Mouse (Mus musculus) forebrain, embryonic 11.5 days (tissue): Measurements from ENCODE around the gene Slc39a11. TPM values are rescaled to one million over a fixed set of nuclear protein-coding genes. Genes with fewer than 3 reads are reported as not detected.

Experiments
- ATAC-seq: fragments of 200-750 bp; cut with Nextera tagmentation; replicated peaks from 2 replicates; pipeline ENCODE4 v1.8.0; 2017; ENCODE audit warnings: moderate TSS enrichment; ENCODE audit not compliant: low FRiP score
- DNase-seq: peaks from one replicate; pipeline ENCODE4 v3.0.0-alpha.2; 2017; ENCODE audit warnings: low spot score
- H3K27ac ChIP-seq: fragments of 300-500 bp; sonication (generic); 2 replicates; pipeline ENCODE4 v1.5.1; 2014; ENCODE audit warnings: low read depth, low read length
- H3K27me3 ChIP-seq: fragments of 300-500 bp; sonication (generic); 2 replicates; pipeline ENCODE4 v1.6.1; 2014; ENCODE audit warnings: mild to moderate bottlenecking, low read length, mixed read lengths; ENCODE audit not compliant: control insufficient read depth, insufficient read depth
- H3K36me3 ChIP-seq: fragments of 300-500 bp; sonication (generic); 2 replicates; pipeline ENCODE4 v1.6.1; 2014; ENCODE audit warnings: mild to moderate bottlenecking, low read length, moderate library complexity, mixed read lengths; ENCODE audit not compliant: control insufficient read depth, insufficient read depth
- H3K4me1 ChIP-seq: fragments of 300-500 bp; sonication (generic); replicated peaks from 2 replicates; pipeline ENCODE4 v1.6.1; 2014; ENCODE audit warnings: low read length, mixed read lengths; ENCODE audit not compliant: control insufficient read depth, insufficient read depth
- H3K4me2 ChIP-seq: fragments of 300-500 bp; sonication (generic); 2 replicates; pipeline ENCODE4 v1.6.1; 2014; ENCODE audit warnings: low read depth, mild to moderate bottlenecking, low read length, moderate library complexity, mixed read lengths; ENCODE audit not compliant: severe bottlenecking
- H3K4me3 ChIP-seq: fragments of 300-500 bp; sonication (generic); 2 replicates; pipeline ENCODE4 v1.5.1; 2014; ENCODE audit warnings: low read depth, low read length
- H3K9ac ChIP-seq: fragments of 300-500 bp; sonication (generic); 2 replicates; pipeline ENCODE4 v1.6.1; 2014; ENCODE audit warnings: low read length
- H3K9me3 ChIP-seq: fragments of 300-500 bp; sonication (generic); 2 replicates; pipeline ENCODE4 v1.6.1; 2016; ENCODE audit warnings: low read length, mixed read lengths; ENCODE audit not compliant: control insufficient read depth
- WGBS: fragments of 180-500 bp; shearing (Covaris S2); extraction: QIAGEN DNeasy Blood & Tissue Kit; methylation state at CpG from one replicate; pipeline ENCODE4 v1.1.7; 2014; 5-methylcytosine and 5-hydroxymethylcytosine counted together
- polyA plus RNA-seq: library from polyadenylated mRNA; unstranded; fragments of >200 nt; fragmentation: Nextera tagmentation; extraction: Ambion mirVana; gene quantifications from 2 replicates; pipeline ENCODE4 v1.2.1, GENCODE M21; 2014

Gene Slc39a11
- polyA plus RNA-seq, 1 experiment from 2014 or later: 20.6 TPM

DNA sequence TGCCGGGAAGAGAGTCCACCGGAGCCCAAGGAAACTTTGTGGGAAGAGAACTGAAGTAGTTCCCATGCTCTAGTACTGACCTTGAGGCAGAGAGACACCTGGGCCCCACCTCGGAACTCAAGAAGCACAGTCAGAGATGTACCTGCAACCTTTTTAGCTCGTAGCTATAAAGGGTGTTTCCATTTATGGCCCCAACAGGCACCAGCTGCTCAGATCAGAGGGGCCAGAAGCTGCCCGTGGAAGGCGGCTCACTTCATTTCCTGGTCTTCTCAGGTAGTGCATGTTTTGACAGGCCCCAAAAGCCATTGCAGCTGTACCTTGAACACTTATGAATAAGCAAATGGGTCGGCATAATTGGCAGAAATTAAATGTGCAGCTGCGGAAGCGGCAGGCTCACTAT, 271.0 kb downstream of the Slc39a11 start:
- Histone ChIP-seq H3K4me2 (no peak overlapping the region), H3K4me1 (peaks cover 7% of the 10 kb centered on the region; the same call in 1 of the 2 replicates), H3K27me3 (no peaks in the 10 kb centered on the region), H3K9me3 (no peaks in the 10 kb centered on the region; the same call in 1 of the 2 replicates), H3K27ac (no peak overlapping the region), H3K4me3 (no peak overlapping the region), H3K9ac (no peak overlapping the region), H3K36me3 (no peaks in the 10 kb centered on the region)
- WGBS: 86% methylated on average over 9 of the region's 9 CpGs
- no peak for DNase-seq
- ATAC-seq: no peak

DNA sequence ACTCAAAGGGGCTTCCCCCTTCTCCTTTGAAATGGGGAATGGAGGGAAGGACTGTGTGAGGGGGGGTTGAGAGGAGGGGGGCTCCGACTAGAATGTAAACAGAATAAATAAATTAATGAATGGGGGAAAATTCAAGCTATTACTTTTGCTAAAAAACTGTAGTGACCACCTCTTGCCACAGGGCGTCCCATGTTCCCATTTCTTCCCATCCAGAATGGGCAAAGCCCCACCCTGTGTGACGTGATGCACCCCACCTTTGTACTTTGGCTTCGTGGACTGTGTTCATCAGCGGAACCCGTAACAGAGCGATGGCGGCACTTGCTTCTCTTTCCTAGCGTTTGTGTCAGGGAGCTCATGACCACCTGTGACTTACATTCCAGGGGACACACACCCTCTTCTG, 273.8 kb downstream of the Slc39a11 start:
- H3K9ac ChIP-seq: no peak overlapping the region
- DNase-seq (no peak), ATAC-seq (no peak)
- WGBS: 86% methylated on average over 9 of the region's 9 CpGs
- H3K4me2 ChIP-seq: no peak overlapping the region
- no peak overlapping the region for H3K27ac ChIP-seq
- no peaks in the 10 kb centered on the region for H3K4me1 ChIP-seq
- no peaks in the 10 kb centered on the region for H3K36me3 ChIP-seq
- H3K9me3 ChIP-seq: no peaks in the 10 kb centered on the region; the same call in 1 of the 2 replicates
- H3K4me3 ChIP-seq: no peak overlapping the region
- no peaks in the 10 kb centered on the region for H3K27me3 ChIP-seq

DNA sequence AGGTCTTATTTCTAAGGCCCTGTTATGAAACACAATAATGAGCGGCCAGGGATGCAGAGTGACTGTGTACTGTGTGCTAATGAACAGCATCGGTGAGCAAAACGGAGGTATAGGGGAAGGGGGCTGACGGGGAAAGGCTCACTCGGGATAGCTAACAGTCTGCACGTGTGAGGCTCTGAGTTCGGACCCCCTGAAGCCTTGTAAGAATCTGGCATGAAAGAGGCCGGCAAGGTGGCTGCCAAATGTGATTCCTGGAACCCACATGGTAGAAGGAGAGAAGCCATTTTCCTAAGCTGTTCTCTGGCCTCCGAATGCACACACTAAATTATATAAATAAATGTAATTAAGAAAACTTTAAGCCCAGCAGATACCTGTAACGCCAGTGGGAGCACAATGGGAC, 276.0 kb downstream of the Slc39a11 start:
- H3K4me1 ChIP-seq: no peaks in the 10 kb centered on the region
- DNase-seq (no peak), ATAC-seq (no peak)
- no peak overlapping the region for H3K9ac ChIP-seq
- H3K27me3 ChIP-seq: no peaks in the 10 kb centered on the region
- no peak overlapping the region for H3K27ac ChIP-seq
- no peaks in the 10 kb centered on the region for H3K36me3 ChIP-seq
- H3K4me3 ChIP-seq: no peak overlapping the region
- H3K4me2 ChIP-seq: no peak overlapping the region
- WGBS: 76% methylated on average over 10 of the region's 10 CpGs
- no peaks in the 10 kb centered on the region; the same call in 1 of the 2 replicates for H3K9me3 ChIP-seq

DNA sequence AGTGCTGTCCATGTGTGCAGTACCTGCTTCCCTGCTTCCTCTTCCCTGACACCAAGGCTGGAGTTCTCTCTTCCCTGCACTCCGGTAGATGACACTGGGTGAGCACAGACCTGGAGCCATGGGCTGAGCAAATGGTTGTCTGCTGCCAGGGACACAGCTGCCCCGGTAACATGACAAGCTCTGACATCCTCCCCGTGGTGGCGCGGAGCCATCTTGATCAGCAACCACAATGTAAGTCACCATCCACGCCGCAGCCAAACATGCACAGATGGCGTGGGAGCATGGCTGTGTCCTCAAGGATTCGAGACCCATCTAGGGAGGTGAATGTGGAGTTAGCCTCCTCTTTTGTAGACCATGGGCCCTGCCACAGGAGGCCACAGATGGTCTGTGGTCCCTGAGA, 276.5 kb downstream of the Slc39a11 start:
- 91% methylated on average over 9 of the region's 9 CpGs for WGBS
- Histone ChIP-seq H3K4me1 (no peaks in the 10 kb centered on the region), H3K4me2 (no peak overlapping the region), H3K27ac (no peak overlapping the region), H3K4me3 (no peak overlapping the region), H3K9me3 (no peaks in the 10 kb centered on the region; the same call in 1 of the 2 replicates), H3K9ac (no peak overlapping the region), H3K27me3 (no peaks in the 10 kb centered on the region), H3K36me3 (no peaks in the 10 kb centered on the region)
- no peak for DNase-seq
- ATAC-seq: no peak

DNA sequence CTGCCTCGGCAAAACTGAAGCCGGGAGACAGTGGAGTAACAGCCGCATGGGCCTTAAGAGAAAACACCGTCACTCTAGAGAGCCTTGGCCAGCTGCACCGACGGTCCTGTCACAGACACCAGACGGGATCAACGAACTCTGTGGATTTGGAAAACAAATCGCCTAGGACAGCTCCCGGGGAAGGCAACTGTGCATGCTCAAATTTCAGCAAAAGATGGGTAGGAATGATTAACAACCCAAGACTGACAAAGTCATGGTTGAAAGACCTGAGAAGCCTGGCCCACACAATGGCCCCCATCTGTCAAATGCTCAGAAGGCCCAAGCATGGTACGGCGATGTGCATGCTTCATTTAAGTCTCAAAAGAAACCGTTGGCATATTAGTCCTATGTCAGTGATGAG, 281.8 kb downstream of the Slc39a11 start:
- H3K27me3 ChIP-seq: no peaks in the 10 kb centered on the region
- ATAC-seq: no peak
- no peaks in the 10 kb centered on the region for H3K36me3 ChIP-seq
- 0 out of 2 replicates have a peak, but pooled peaks cover 5% of the 10 kb centered on the region for H3K4me1 ChIP-seq
- no peak overlapping the region for H3K27ac ChIP-seq
- no peak overlapping the region for H3K4me2 ChIP-seq
- H3K9ac ChIP-seq: no peak overlapping the region
- H3K9me3 ChIP-seq: no peaks in the 10 kb centered on the region; the same call in 1 of the 2 replicates
- WGBS: 76% methylated on average over 13 of the region's 13 CpGs
- H3K4me3 ChIP-seq: no peak overlapping the region
- no peak for DNase-seq

DNA sequence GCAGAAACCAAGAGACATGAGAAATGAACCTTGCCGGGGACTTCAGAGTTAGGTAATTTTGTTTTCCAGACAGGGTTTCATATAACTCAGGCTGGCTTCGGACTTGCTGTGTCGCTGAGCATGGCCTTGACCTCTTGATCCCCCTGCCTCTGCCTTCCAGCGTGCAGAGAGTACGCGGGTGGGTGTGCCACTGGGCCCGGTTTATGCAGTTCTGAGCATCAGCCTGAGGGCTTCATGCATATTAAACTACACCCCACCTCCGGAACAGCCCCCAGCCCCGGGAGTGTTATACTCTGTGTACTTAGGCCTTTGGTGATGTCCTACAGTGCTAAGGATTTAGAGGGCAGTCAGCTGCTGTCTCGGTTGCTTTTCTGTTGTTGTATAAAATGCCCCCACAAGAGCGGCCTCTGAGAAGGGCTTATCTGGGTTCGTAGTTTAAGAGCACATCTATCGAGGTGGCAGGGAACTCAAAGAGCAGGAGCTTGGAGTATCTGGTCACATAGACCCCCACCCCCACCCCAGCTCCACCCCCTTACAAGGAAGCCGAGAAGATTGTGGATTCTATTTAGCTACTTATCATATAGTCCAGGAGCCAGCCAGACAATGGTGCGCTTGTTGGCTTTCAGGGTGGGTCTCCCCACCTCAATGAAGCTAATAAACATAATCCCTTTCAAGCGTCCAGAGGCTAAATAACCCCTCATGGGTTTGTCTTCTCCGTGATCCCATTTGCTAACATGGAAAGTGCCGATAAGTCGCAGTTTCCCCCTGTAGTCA, 283.4 kb downstream of the Slc39a11 start:
- DNase-seq: no peak
- H3K4me2 ChIP-seq: no peak overlapping the region
- H3K36me3 ChIP-seq: no peaks in the 10 kb centered on the region
- no peaks in the 10 kb centered on the region for H3K9me3 ChIP-seq
- H3K4me1 ChIP-seq: 0 out of 2 replicates have a peak, but pooled peaks cover 5% of the 10 kb centered on the region
- ATAC-seq: no peak
- no peak overlapping the region for H3K27ac ChIP-seq
- no peak overlapping the region for H3K9ac ChIP-seq
- 38% methylated on average over 19 of the region's 19 CpGs for WGBS
- no peaks in the 10 kb centered on the region for H3K27me3 ChIP-seq
- H3K4me3 ChIP-seq: no peak overlapping the region

DNA sequence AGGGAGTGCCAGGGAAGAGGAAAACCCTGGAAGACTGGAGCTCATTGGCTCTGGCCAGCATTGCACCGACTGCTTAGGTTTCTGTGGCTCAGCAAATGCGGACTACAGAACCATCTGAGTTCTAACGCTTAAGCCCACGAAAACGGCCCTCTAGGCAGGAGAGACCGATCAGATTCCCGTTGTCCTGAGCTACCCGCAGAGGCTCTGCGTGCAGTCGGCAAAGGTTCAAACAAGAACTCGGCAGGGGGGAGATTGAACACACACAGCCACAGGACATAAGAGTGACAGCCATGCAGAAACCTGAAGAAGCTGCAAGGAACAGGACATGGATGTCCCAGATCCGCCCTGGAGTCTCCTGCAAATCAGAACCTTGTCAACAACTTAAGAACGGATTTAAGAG, 286.1 kb downstream of the Slc39a11 start:
- Histone ChIP-seq H3K4me1 (0 out of 2 replicates have a peak, but pooled peaks cover 5% of the 10 kb centered on the region), H3K4me3 (no peak overlapping the region), H3K36me3 (no peaks in the 10 kb centered on the region), H3K9ac (no peak overlapping the region), H3K27me3 (no peaks in the 10 kb centered on the region), H3K4me2 (no peak overlapping the region), H3K27ac (no peak overlapping the region), H3K9me3 (no peaks in the 10 kb centered on the region)
- DNase-seq (no peak), ATAC-seq (no peak)
- 17% methylated on average over 13 of the region's 13 CpGs for WGBS

DNA sequence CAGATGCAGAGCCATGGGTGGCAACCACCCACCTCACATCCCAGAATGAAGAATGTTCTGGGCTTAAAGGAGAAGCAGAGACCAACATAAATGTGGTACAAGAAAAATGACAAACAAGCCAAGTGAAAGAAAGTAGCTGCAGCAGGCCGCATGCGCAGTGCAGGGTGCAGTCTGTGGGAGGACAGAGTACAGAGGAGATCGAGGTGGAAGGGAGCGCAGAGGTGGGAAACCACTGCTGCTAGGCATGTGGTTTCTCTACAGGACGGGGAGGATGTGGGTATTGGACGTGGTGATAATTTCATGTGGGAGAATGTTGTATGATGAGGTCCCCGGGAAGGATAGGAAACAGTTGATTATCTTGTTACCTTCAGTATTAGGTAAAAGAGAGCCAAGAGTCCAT, 287.3 kb downstream of the Slc39a11 start:
- Histone ChIP-seq H3K9ac (no peak overlapping the region), H3K27me3 (no peaks in the 10 kb centered on the region), H3K9me3 (no peaks in the 10 kb centered on the region), H3K4me2 (no peak overlapping the region), H3K27ac (no peak overlapping the region), H3K36me3 (no peaks in the 10 kb centered on the region), H3K4me1 (0 out of 2 replicates have a peak, but pooled peaks cover 5% of the 10 kb centered on the region), H3K4me3 (no peak overlapping the region)
- ATAC-seq (no peak), DNase-seq (no peak)
- 95% methylated on average over 7 of the region's 7 CpGs for WGBS
